Mouse (Mus musculus) hindbrain, embryonic 10.5 days (tissue): ENCODE results near the gene Ccl5. TPM values are rescaled to one million over a fixed set of nuclear protein-coding genes. Genes with fewer than 3 reads are reported as not detected.

Experiments
- polyA plus RNA-seq: library from polyadenylated mRNA; unstranded; fragments of >200 nt; fragmentation: Nextera tagmentation; extraction: Ambion mirVana; gene quantifications from 2 replicates; pipeline ENCODE4 v1.2.1, GENCODE M21; 2016

Gene Ccl5
- polyA plus RNA-seq, 1 experiment from 2014 or later = not detected

Other genes starting within 250 kb of the Ccl5 start
- gene Slfn14, start 243.8 kb downstream of the Ccl5 start, polyA plus RNA-seq = 0.11 and 0.30 TPM in 2 replicates
- 78.9 and 89.2 TPM in 2 replicates for gene Ap2b1, start 231.5 kb downstream of the Ccl5 start, polyA plus RNA-seq
- gene Pex12, start 227.9 kb downstream of the Ccl5 start, polyA plus RNA-seq = 13.9 and 17.2 TPM in 2 replicates
- 4.3 and 11.1 TPM in 2 replicates for gene Rasl10b, start 121.4 kb downstream of the Ccl5 start, polyA plus RNA-seq
- 0.27 and 0.39 TPM in 2 replicates for gene Gas2l2, start 101.1 kb downstream of the Ccl5 start, polyA plus RNA-seq
- gene 1700020L24Rik, start 92.8 kb downstream of the Ccl5 start, polyA plus RNA-seq = 0.97 TPM in 1 of 2 replicates, not detected in the other
- gene Mmp28, start 67.4 kb downstream of the Ccl5 start, polyA plus RNA-seq = 1.1 and 1.3 TPM in 2 replicates
- 9.2 and 11.3 TPM in 2 replicates for gene Taf15, start 57.4 kb downstream of the Ccl5 start, polyA plus RNA-seq
- 0.10 TPM in 1 of 2 replicates, not detected in the other for gene Heatr9, start 8.3 kb downstream of the Ccl5 start, polyA plus RNA-seq
- gene Ccl9, start 48.1 kb upstream of the Ccl5 start, polyA plus RNA-seq = 1.1 and 1.5 TPM in 2 replicates
- 1.9 and 3.0 TPM in 2 replicates for gene Ccl6, start 62.6 kb upstream of the Ccl5 start, polyA plus RNA-seq
- not detected in 2 replicates for gene Rpl9-ps1, start 115.1 kb upstream of the Ccl5 start, polyA plus RNA-seq
- gene Ccl3, start 118.8 kb upstream of the Ccl5 start, polyA plus RNA-seq = 1.2 and 1.3 TPM in 2 replicates
- gene Ccl4, start 132.1 kb upstream of the Ccl5 start, polyA plus RNA-seq = 0.58 TPM in 1 of 2 replicates, not detected in the other
- gene Wfdc17, start 173.5 kb upstream of the Ccl5 start, polyA plus RNA-seq = 0.31 TPM in 1 of 2 replicates, not detected in the other
- not detected in 2 replicates for gene Wfdc18, start 178.5 kb upstream of the Ccl5 start, polyA plus RNA-seq
- gene Wfdc21, start 216.4 kb upstream of the Ccl5 start, polyA plus RNA-seq = not detected in 2 replicates
- gene Heatr6, start 223.2 kb upstream of the Ccl5 start, polyA plus RNA-seq = 30.0 and 30.1 TPM in 2 replicates